Mouse (Mus musculus): ENCODE measurements around the gene Hoxb4. TPM values are rescaled to one million over a fixed set of nuclear protein-coding genes. Genes with fewer than 3 reads are reported as not detected.

The Hoxb4 gene
- polyA plus RNA-seq, 1 experiment, result 6.6 TPM

GRCm38 (mm10) chr11:96349491-96350340, 31.6 kb downstream of the Hoxb4 start:
- no peak for DNase-seq (ENCODE audit: low read depth)
- no peak for TF ChIP-seq CTCF (IDR thresholded peaks at IDR 0.05; ENCODE audit: borderline replicate concordance, extremely low read depth, insufficient read depth, insufficient read length)
- no peak for TF ChIP-seq POLR2A (IDR thresholded peaks at IDR 0.05; ENCODE audit: borderline replicate concordance, extremely low read depth, insufficient read depth, insufficient read length, poor library complexity, severe bottlenecking)

- no peak for DNase-seq (ENCODE audit: low read depth)
- no peak for TF ChIP-seq POLR2A (IDR thresholded peaks at IDR 0.05; ENCODE audit: borderline replicate concordance, extremely low read depth, insufficient read depth, insufficient read length, poor library complexity, severe bottlenecking)
These were observed 32.2 kb downstream of the Hoxb4 start, which contains the start of gene Hoxb2 for GRCm38 (mm10) chr11:96350341-96350624. TSS of gene Hoxb2 (plus strand) at chr11:96350525.

- no peak for TF ChIP-seq POLR2A (IDR thresholded peaks at IDR 0.05; ENCODE audit: borderline replicate concordance, extremely low read depth, insufficient read depth, insufficient read length, poor library complexity, severe bottlenecking)
- DNase-seq (ENCODE audit: low read depth), result no peak
These were observed 32.7 kb downstream of the Hoxb4 start for GRCm38 (mm10) chr11:96350791-96351190.

GRCm38 (mm10) chr11:96351312-96351711, 33.2 kb downstream of the Hoxb4 start:
- peak; percentile 35 for DNase-seq (ENCODE audit: low read depth)

GRCm38 (mm10) chr11:96351831-96352230, 33.8 kb downstream of the Hoxb4 start:
- TF ChIP-seq POLR2A (IDR thresholded peaks at IDR 0.05; ENCODE audit: borderline replicate concordance, extremely low read depth, insufficient read depth, insufficient read length, poor library complexity, severe bottlenecking) (no peak), CTCF (IDR thresholded peaks at IDR 0.05; ENCODE audit: borderline replicate concordance, extremely low read depth, insufficient read depth, insufficient read length) (no peak)
- peak; percentile 24 for DNase-seq (ENCODE audit: low read depth)

More at GRCm38 (mm10) chr11:96351312-96351711, 33.2 kb downstream of the Hoxb4 start:
- no peak for TF ChIP-seq CTCF (IDR thresholded peaks at IDR 0.05; ENCODE audit: borderline replicate concordance, extremely low read depth, insufficient read depth, insufficient read length)
- TF ChIP-seq POLR2A (IDR thresholded peaks at IDR 0.05; ENCODE audit: borderline replicate concordance, extremely low read depth, insufficient read depth, insufficient read length, poor library complexity, severe bottlenecking), result no peak

- DNase-seq (ENCODE audit: low read depth), result peak; percentile 57
- TF ChIP-seq CTCF (IDR thresholded peaks at IDR 0.05; ENCODE audit: borderline replicate concordance, extremely low read depth, insufficient read depth, insufficient read length) (no peak), POLR2A (IDR thresholded peaks at IDR 0.05; ENCODE audit: borderline replicate concordance, extremely low read depth, insufficient read depth, insufficient read length, poor library complexity, severe bottlenecking) (no peak)
These were observed 34.8 kb downstream of the Hoxb4 start for GRCm38 (mm10) chr11:96352691-96353521.

GRCm38 (mm10) chr11:96353522-96353841, 35.4 kb downstream of the Hoxb4 start:
- TF ChIP-seq CTCF (IDR thresholded peaks at IDR 0.05; ENCODE audit: borderline replicate concordance, extremely low read depth, insufficient read depth, insufficient read length) (no peak), POLR2A (IDR thresholded peaks at IDR 0.05; ENCODE audit: borderline replicate concordance, extremely low read depth, insufficient read depth, insufficient read length, poor library complexity, severe bottlenecking) (no peak)
- peak; percentile 68 for DNase-seq (ENCODE audit: low read depth)

- peak; percentile 53 for DNase-seq (ENCODE audit: low read depth)
- no peak for TF ChIP-seq CTCF (IDR thresholded peaks at IDR 0.05; ENCODE audit: borderline replicate concordance, extremely low read depth, insufficient read depth, insufficient read length)
These were observed 35.9 kb downstream of the Hoxb4 start for GRCm38 (mm10) chr11:96353939-96354338.

- TF ChIP-seq POLR2A (IDR thresholded peaks at IDR 0.05; ENCODE audit: borderline replicate concordance, extremely low read depth, insufficient read depth, insufficient read length, poor library complexity, severe bottlenecking), result no peak
- DNase-seq (ENCODE audit: low read depth), result peak; percentile 56
These were observed 36.3 kb downstream of the Hoxb4 start for GRCm38 (mm10) chr11:96354376-96354775.

GRCm38 (mm10) chr11:96354801-96355311, 36.8 kb downstream of the Hoxb4 start:
- TF ChIP-seq POLR2A (IDR thresholded peaks at IDR 0.05; ENCODE audit: borderline replicate concordance, extremely low read depth, insufficient read depth, insufficient read length, poor library complexity, severe bottlenecking) (no peak), CTCF (IDR thresholded peaks at IDR 0.05; ENCODE audit: borderline replicate concordance, extremely low read depth, insufficient read depth, insufficient read length) (no peak)
- DNase-seq (ENCODE audit: low read depth), result no peak

- no peak for DNase-seq (ENCODE audit: low read depth)
- TF ChIP-seq POLR2A (IDR thresholded peaks at IDR 0.05; ENCODE audit: borderline replicate concordance, extremely low read depth, insufficient read depth, insufficient read length, poor library complexity, severe bottlenecking) (no peak), CTCF (IDR thresholded peaks at IDR 0.05; ENCODE audit: borderline replicate concordance, extremely low read depth, insufficient read depth, insufficient read length) (no peak)
These were observed 45.7 kb downstream of the Hoxb4 start for GRCm38 (mm10) chr11:96363807-96364206.

All from brain, embryonic 14.5 days (tissue).